In genomic region chr19:3431066-3431465, GRCm38 (mm10) we compare ENCODE assay signal across 19 mouse cellular contexts. TPM values are rescaled to one million over a fixed set of nuclear protein-coding genes. Genes with fewer than 3 reads are reported as not detected.
"Had no signal": no experiment of that assay in that cellular context is flagged by ENCODE, and none has a peak within 500 bp of the region (broad histone marks: within the 10 kb centered on the region; RNA-seq: fewer than 3 reads in every experiment).

No protein-coding gene starts in this region.

- H3K27ac ChIP-seq: liver, embryonic 13.5 days; liver, embryonic 15.5 days; lung, embryonic 15.5 days; macrophage; midbrain, embryonic 13.5 days; midbrain, embryonic 15.5 days; neural tube, embryonic 12.5 days; stomach, embryonic 15.5 days; stomach, postnatal 0 days had no signal

- H3K9ac ChIP-seq: liver, embryonic 13.5 days; liver, embryonic 15.5 days; liver, postnatal 0 days; lung, embryonic 15.5 days; midbrain, embryonic 13.5 days; midbrain, embryonic 15.5 days; neural tube, embryonic 12.5 days; stomach, embryonic 15.5 days had no signal

- H3K4me3 ChIP-seq: liver, embryonic 13.5 days; liver, embryonic 15.5 days; lung, embryonic 15.5 days; megakaryocyte, embryonic 14.5 days; midbrain, embryonic 13.5 days; midbrain, embryonic 15.5 days; neural tube, embryonic 12.5 days; stomach, embryonic 15.5 days had no signal

- ATAC-seq: liver, postnatal 0 days; lung, postnatal 0 days; midbrain, embryonic 13.5 days; midbrain, embryonic 15.5 days had no signal

- H3K4me1 ChIP-seq: liver, embryonic 13.5 days; liver, embryonic 15.5 days; lung, embryonic 15.5 days; neural tube, embryonic 12.5 days; stomach, embryonic 15.5 days had no signal

- H3K36me3 ChIP-seq: liver, embryonic 13.5 days; liver, embryonic 15.5 days; lung, embryonic 15.5 days; midbrain, embryonic 13.5 days; midbrain, embryonic 15.5 days; neural tube, embryonic 12.5 days; stomach, embryonic 15.5 days had no signal

- H3K9me3 ChIP-seq: liver, embryonic 13.5 days; liver, embryonic 15.5 days; lung, embryonic 15.5 days; megakaryocyte, embryonic 14.5 days; midbrain, embryonic 13.5 days; midbrain, embryonic 15.5 days; neural tube, embryonic 12.5 days; stomach, embryonic 15.5 days had no signal

- DNase-seq: liver, embryonic 13.5 days; liver, postnatal 0 days; lung, adult 2 months; lung, postnatal 14 days; lung, postnatal 36 days; right cerebral cortex, postnatal 14 days had no signal

- H3K27me3 ChIP-seq: liver, embryonic 13.5 days; liver, embryonic 15.5 days; lung, embryonic 15.5 days; midbrain, embryonic 13.5 days; midbrain, embryonic 15.5 days; neural tube, embryonic 12.5 days; stomach, embryonic 15.5 days had no signal

- H3K4me2 ChIP-seq: liver, embryonic 13.5 days; liver, embryonic 15.5 days; lung, embryonic 15.5 days; midbrain, embryonic 11.5 days; midbrain, embryonic 13.5 days; midbrain, embryonic 15.5 days; neural tube, embryonic 12.5 days; stomach, embryonic 15.5 days had no signal

RNA-seq across cellular contexts. Expression of gene Gal, which starts 16.7 kb away (rescaled TPM):
- total RNA-seq: monocyte, adult 5-6 weeks; neutrophil, adult 5-6 weeks had no signal
- polyA plus RNA-seq: liver, embryonic 13.5 days; liver, postnatal 0 days; macrophage had no signal

RNA-seq across cellular contexts. Expression of gene Tesmin, which starts 42.4 kb away (rescaled TPM):
- polyA plus RNA-seq: neural tube, embryonic 12.5 days had no signal
